In genomic region chr13:77864804-77865203, GRCm38 (mm10) we compare ENCODE assay signal across 9 mouse cellular contexts.
DNase-seq lines count a peak whose midpoint lies in the region; ATAC-seq lines count a peak whose summit lies in the region.
"Had no signal": no experiment of that assay in that cellular context is flagged by ENCODE, and none has a peak within 500 bp of the region (broad histone marks: within the 10 kb centered on the region; RNA-seq: fewer than 3 reads in every experiment).

No protein-coding gene starts in this region.

- no peak overlapping the region for H3K9ac ChIP-seq in midbrain, embryonic 14.5 days (replicated peaks; ENCODE audit: low read length)
- H3K9ac ChIP-seq: liver, embryonic 15.5 days had no signal

- H3K4me1 ChIP-seq in midbrain, embryonic 14.5 days (ENCODE audit: control insufficient read depth, insufficient read depth, low read length), result 0 out of 2 replicates have a peak, but pooled peaks cover 4% of the 10 kb centered on the region
- H3K4me1 ChIP-seq: liver, embryonic 15.5 days had no signal

- peak; percentile 10 for DNase-seq in layer of hippocampus, adult 11-12 months (ENCODE audit: low spot score)
- no peak for DNase-seq in layer of hippocampus, postnatal 10 days (ENCODE audit: low spot score in 2 of 2)
- peak; percentile 42 for DNase-seq in NIH3T3 (ENCODE audit: low read depth)
- DNase-seq in embryo, embryonic 10.5 days (ENCODE audit: low spot score), result peak; percentile 64
- peak; percentile 84 for DNase-seq in midbrain, embryonic 14.5 days
- no peak for DNase-seq in spleen, adult 12 weeks (ENCODE audit: low spot score)
- no peak for DNase-seq in ovary, adult 18-20 months (ENCODE audit: low spot score)

- H3K4me3 ChIP-seq in midbrain, embryonic 14.5 days (replicated peaks; ENCODE audit: low read depth, low read length), result no peak overlapping the region
- H3K4me3 ChIP-seq: liver, embryonic 15.5 days had no signal

- H3K27ac ChIP-seq in midbrain, embryonic 14.5 days (replicated peaks; ENCODE audit: low read depth, low read length), result no peak overlapping the region
- H3K27ac ChIP-seq: liver, embryonic 15.5 days had no signal

- H3K27me3 ChIP-seq in midbrain, embryonic 14.5 days (ENCODE audit: control insufficient read depth, insufficient read depth, low read length), result no peaks in the 10 kb centered on the region
- H3K27me3 ChIP-seq: liver, embryonic 15.5 days had no signal

- no peaks in the 10 kb centered on the region for H3K9me3 ChIP-seq in midbrain, embryonic 14.5 days (ENCODE audit: control insufficient read depth, low read length)
- H3K9me3 ChIP-seq: liver, embryonic 15.5 days had no signal

- no peak for ATAC-seq in midbrain, embryonic 14.5 days (ENCODE audit: low FRiP score, low TSS enrichment)
- ATAC-seq: intestine, embryonic 16.5 days had no signal

- H3K36me3 ChIP-seq in midbrain, embryonic 14.5 days (ENCODE audit: control insufficient read depth, insufficient read depth, low read length), result no peaks in the 10 kb centered on the region
- H3K36me3 ChIP-seq: liver, embryonic 15.5 days had no signal

- H3K4me2 ChIP-seq in midbrain, embryonic 14.5 days (ENCODE audit: low read length), result no peak overlapping the region
- H3K4me2 ChIP-seq: liver, embryonic 15.5 days had no signal

- 96% methylated on average over 1 of the region's 1 CpGs for WGBS in midbrain, embryonic 14.5 days

Comparison
In these comparisons a context has a peak if more than half of its experiments do, and no peak if none do; other contexts are left out.
1. DNase-seq: peak in layer of hippocampus, adult 11-12 months (single experiment), NIH3T3 (single experiment), embryo, embryonic 10.5 days (single experiment) and midbrain, embryonic 14.5 days (single experiment); none in layer of hippocampus, postnatal 10 days (0 of 2), spleen, adult 12 weeks (single experiment) and ovary, adult 18-20 months (single experiment).